Mouse (Mus musculus) left cerebral cortex, postnatal 10 days (tissue): Measurements from ENCODE around the gene Anp32a. TPM values are rescaled to one million over a fixed set of nuclear protein-coding genes. Genes with fewer than 3 reads are reported as not detected.

Experiments
- DNase-seq, 2 experiments: peaks; one replicate each; pipeline ENCODE4 v3.0.0; 2021 to 2022; ENCODE audit warnings: low spot score in 2 of 2, mixed read lengths in 1 of 2; ENCODE audit errors: extremely low spot score in 1 of 2
- intact Hi-C: fragments of 180-260 bp; cut with DNase I; formaldehyde crosslinking; loops from one replicate; pipeline ENCODE4 v1.15.1; 2025
- total RNA-seq, 2 experiments: library from RNA; stranded (reverse); gene quantifications; 2 replicates each; pipeline ENCODE4 v1.2.3; 2021

The Anp32a gene
- total RNA-seq = 100 to 1,000 TPM; 232 to 233 TPM

DNA sequence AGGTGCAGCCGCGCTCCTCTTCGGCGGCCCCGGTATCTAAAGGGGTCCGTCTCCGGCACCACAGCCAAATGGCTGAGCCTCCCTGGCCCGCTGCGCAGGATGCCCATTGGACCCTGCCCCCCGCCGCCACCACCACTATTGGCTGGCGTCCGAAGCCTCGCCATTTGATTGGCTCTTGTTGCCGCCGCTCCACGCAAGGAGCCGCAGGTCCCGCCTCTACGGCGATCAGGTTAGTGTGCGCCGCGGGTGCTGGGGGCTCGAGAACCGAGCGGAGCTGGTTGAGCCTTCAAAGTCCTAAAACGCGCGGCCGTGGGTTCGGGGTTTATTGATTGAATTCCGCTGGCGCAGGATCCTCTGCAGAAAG is at the start of gene Anp32a:
Anp32a (plus strand) TSS at position 171 of the 364 bp plus-strand sequence.
- intact Hi-C loops = loop anchor here (5.0 kb wide), 1 partner anchor 211 kb away; no protein-coding TSS in a partner anchor
- peak; percentile 99 for DNase-seq

DNA sequence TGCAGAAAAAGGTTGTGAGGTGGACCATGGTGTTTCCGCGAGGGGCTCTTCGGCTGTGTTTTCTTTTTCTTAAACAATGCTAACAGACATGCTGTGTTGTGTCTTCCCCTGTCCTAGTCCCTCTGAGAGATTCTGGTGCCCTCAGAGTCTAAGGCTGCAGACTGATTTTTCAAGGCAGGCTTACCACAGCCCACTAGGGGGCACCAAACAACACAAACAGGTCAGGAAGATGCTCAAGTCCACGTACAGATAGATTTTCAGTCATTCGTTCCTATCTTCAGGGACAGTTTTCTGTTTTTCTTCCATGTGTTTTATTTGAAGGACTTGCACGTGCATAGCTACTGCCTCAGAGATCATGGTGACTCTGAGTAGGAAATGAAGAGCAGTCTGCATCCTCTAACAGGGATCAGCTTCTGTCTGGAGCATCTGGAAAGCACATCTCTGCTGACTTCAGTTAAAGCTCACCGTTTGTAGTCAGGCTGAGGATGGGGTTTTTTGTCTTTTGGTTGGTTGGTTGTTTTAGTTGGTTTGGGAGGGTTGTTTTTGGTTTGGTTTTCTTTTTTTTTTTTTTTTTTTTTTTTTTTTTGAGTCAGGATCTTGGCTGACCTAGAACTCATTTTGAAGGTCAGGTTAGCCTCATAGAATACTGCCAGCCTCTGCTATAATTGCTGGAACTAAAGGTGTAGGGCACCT is 45.9 kb upstream of the Anp32a start:
- intact Hi-C loops = loop anchor here (2.0 to 5.0 kb wide), 4 partner anchors 37 to 256 kb away; no protein-coding TSS in a partner anchor

DNA sequence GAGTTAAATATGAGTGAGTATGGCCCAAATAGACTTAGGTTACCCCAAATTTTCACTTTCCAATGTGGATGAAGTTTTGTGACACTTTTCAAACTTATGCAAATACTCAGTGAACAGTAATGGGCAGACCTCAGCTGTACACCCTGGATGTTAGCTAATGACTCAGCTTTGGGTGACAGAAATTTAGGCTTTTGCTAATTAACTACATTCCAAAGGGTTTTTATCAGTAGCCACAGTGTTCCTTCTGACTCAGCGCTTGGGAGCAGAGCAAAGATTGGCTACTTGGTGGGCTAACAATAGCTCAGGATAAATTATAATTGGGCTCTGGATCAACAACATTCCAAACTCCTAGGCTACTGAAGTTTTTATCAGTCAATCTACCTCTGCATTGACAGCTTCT is 44.2 kb upstream of the Anp32a start:
- intact Hi-C loops = loop anchor here (5.0 kb wide), 3 partner anchors 35 to 115 kb away; no protein-coding TSS in a partner anchor
- no peak for DNase-seq

More for the DNA sequence above, 45.9 kb upstream of the Anp32a start:
- peak; percentile 79 to 83 for DNase-seq

DNA sequence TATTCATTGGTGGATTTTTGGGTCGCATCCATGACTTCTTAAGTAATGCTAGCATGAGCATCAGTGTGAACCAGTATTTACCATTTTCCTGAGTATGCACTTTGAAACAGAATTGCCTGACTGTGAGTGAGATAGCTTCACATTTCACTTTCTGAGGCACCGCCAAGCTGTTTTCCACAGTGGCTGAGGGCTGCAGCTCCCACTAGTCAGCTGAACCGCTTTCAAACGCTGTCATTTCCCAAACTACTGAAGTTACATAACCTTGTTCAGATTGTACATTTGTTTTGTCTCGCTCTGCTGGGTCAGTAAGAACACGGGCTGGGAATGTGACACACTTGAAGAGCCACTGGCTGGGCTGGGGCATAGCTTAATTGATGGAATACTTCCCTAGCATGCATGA is 25.5 kb upstream of the Anp32a start:
- no peak for DNase-seq
- intact Hi-C loops = no loop called here

DNA sequence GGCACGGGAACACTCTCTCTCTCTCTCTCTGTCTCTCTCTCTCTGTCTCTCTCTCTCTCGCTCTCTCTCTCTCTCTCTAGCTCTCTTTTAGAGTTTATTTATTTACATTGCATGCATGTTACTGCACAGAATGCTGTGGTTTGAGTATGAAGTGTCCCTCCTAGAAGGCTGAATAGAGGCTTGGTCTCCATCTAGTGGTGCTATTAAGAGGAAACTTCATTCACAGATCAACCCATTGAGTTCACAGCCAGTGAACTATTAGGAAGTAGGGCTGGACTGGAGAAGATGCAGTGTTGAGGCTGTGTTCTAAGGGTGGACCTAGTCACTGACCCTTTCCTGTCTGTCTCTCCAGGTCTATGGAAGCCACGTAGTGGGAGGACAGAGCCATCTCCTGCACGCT is 22.4 kb upstream of the Anp32a start:
- DNase-seq = no peak
- intact Hi-C loops = no loop called here

DNA sequence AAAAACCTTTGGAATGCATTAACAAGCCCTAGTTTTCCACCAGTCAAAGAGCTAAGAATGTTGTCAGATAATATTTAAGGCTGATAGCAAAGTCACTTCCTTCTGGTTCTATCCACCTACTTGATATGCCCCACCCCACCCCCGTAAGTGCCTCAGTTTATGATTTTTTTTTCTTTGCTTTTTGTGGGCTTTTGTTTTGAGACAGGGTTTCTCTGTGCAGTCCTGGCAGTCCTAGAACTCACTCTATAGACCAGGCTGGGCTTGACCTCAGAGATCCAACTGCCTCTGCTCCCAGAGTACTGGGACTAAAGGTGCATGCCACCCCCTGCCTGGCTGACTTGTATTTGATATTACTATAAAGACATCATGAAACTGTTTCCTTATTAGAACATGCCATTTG is 17.3 kb upstream of the Anp32a start:
- DNase-seq = no peak
- intact Hi-C loops = no loop called here

DNA sequence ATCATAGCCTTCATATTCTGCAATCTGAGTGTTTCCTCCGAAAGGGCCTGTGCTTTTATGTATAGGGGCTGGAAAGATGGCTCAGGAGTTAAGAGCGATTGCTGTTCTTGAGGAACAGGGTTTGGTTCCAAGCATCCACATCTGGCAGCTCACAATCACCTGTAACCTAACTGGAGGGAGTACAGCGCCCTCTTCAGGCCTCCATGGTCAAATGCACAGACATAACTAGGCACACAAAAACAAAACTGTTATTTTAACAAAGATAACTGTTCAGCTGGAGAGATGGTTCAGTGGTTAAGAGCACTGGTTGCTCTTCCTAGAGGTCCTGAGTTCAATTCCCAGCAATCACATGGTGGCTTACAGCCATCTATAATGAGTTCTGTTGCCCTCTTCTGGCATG is 15.1 kb upstream of the Anp32a start:
- DNase-seq = no peak
- intact Hi-C loops = no loop called here

DNA sequence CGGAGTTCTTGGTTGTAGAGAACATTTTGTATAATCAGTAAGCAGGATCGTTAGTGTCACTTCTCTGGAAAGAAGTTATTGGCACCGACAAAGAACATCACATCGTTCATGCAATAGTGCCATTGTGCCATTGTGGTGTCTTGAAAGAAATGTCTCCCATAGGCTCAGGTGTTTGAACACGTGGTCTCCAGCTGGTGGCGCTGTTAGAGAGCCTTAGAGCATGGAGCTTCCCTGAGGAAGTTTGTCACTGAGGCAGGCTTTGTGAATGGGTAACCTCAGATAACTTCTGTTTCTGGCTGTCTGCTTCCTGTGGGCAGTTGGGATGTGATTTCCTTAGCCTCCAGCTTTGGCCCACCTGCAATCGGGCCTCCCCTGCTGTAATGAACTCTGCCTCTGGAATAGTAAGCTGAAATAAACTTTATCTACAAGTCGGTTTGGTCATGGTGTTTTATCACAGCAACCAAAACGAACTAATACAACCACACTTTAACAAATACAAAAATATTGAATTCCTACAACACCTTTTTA is 6.7 kb upstream of the Anp32a start:
- intact Hi-C loops = loop anchor here (5.0 kb wide), 1 partner anchor 37 kb away; no protein-coding TSS in a partner anchor
- DNase-seq = no peak

DNA sequence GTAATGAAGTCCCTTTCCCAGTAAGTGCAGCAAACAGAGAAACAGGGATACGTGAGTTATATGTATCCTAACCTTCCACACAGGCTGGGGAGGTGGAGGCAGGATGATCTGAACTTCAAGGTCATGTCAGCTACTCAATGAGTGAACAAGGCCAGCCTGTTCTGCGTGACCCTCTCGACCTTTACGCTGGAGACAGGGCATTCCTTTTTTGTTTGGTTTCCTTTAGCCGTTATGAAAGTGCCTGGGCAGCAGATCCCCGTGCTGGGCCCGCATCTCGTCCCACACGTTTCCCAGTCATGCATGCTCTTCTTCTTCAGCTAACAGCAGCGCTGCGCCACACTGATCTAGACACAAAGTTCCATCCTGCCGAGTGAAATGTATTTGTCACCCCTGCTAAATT is 5.7 kb upstream of the Anp32a start:
- intact Hi-C loops = no loop called here
- no peak for DNase-seq

DNA sequence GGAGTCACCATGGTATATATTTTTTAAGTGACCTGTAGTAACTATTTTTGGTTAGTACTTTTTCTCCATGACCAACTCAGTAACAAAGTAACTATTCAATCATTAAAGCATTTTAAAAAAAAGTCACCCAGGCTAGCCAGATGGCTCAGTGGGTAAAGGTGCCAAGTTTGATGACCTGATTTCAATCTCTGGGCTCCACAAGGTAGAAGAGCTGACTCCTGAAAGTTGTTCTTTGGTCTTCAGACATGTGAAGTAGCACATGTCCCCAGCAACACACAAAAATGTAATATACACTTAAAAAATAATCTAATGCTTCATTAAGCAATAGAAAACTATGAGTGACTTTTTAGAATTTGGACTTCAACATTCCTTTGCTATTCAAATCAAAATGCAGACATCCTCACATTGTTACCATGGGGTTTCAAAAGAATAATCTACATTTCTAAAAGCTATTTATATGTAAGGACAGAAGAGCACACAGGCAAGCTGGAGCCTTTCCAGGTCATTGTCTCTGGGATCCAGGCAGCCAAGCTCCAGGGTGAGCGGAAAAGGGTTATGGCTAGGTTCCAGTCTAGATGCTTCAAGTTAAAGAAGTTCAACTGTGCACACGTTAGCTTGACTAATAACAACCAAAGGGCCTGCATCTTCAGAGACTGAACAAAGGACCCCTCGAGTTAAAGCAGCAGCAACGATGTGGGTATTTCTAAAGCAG is 3.0 kb upstream of the Anp32a start:
- intact Hi-C loops = no loop called here

DNA sequence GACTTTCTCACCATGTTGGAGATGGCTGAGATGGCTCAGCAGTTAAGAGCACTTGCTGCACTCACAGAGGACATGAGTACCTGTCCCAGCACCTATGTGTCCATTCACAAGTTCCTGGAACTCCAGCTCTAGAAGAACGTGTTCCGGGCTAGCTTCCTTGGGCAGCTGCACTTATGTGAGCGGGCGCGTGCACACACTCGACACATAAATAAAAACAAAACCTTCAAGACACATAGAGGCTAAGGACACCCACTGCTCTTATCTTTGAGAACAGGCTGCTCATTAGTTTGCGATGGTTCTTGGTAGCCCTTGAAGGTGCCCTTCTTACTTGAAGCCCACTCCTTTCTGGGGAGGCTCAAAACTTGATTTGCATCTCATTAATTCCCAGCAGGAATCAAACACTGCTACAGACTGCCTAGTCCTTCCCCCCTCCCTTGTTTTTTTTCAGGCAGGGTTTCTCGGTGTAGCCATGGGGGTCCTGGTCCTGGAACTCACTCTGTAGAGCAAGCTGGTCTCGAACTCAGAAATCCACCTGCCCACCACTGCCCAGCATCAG is 2.4 kb upstream of the Anp32a start:
- no peak for DNase-seq
- intact Hi-C loops = no loop called here

More for the DNA sequence above, 3.0 kb upstream of the Anp32a start:
- DNase-seq = peak in 1 of 2 experiments; percentile 66

DNA sequence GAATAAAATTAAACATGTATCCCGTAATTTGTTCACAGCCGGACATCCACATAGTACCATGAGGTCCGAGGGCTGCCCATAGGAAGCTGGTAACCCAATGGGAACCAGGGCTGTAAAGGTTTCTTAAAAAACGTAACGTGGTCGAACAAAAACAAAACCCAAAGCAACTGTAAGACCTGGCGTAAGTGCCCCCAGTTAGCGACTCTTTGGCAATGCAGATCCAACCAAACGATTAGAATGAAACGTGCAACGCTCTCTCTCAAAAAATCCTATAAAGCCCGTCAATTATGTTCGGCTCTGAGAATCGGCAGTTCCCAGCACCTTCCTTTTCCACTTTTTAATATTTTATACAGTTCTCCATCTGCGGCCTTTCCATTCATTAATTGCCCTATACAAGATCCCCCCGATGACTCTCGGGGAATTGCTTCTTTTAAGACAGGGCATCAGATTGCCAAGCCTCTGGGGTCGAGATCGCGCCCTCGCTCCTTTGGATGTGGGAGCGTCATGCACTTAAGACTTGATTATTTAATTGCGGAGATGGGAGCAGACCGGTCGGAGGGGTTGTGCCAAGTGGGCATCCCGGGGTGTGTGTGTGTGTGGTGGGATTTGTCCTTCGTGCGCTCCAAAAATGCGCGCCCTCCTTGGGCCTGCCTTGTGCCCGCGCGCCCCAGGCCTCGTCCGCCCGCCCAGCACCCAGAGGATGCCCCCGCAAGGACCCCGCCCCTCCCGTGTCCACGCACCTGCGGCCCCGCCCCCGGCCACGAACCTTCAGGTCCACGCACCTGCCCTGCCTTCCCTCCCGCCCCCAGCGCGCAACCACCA is 581 bp upstream of the Anp32a start:
- intact Hi-C loops = loop anchor here (5.0 kb wide), 1 partner anchor 212 kb away; no protein-coding TSS in a partner anchor
- no peak for DNase-seq

DNA sequence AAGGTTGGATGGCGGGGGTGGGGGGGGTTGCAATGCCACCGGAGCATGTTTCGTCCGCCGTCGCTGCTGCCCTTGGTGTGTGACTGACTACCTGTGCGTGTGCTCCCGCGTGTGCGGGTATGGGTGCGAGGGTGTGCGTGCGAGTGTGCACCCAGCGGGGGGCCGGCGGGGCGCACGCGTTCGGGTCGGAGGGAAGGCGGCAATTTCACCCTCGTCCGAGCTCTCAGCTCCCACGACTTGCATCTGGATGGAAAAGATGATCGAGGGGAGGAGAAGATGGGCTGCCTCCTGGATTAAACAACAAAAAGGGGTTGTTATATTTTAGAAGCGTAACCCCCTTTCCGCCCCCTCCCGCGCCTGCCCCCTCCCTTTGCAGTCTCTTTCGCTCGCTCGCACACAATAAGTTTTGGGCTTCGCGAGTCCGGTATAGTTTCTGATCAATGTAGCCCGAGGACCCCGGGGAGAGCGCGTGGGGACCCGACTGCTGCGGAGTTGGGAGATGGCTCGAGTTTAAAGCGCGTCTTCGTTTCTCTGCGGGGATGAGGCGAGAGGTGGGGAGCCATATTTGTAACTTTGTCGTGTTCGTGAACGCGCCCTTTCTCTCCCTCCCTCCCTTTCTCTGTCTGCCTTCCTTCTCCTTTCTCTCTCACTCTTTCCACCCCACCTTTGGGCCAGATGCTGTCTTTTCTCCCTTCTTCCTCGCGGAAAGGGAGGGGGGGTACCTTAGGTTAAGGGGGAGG is 778 bp downstream of the Anp32a start:
- intact Hi-C loops = loop anchor here (2.0 to 5.0 kb wide), 2 partner anchors 73 to 210 kb away; no protein-coding TSS in a partner anchor

DNA sequence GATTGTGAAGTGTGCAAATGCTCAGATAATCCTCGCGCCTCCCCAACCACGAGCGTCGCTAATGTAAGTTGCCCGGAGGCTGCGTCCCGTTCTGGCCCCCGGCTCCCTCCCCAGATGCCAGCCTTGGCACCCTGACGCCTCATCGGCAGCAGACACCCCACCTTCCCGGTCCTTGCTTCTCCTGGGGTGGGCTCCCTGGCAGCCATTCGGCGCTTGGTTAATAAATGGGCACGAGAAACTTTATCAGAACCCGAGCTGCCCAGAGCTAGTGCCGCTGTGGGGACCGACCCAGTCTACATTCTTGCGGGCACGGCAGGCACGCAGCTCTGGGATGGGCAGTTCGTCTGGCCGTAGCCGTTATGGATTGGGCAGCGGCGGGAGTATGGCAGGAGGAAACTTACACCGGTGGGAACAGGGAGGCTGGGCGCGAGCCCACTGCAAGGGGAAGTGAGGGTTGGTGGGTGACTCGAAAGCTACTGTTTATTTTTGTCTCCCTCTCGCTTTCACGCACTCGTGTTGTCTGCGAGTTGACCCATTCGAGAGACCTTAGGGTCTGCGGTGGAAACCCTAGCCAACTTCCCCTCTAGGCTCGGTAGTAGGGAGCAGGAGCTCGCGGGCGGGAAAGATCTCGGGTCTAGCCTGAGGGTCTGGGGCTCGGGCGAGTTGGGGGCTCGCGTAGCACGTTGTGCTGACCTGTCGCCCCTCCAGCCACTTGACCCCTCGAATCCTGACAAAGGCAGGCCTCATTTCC is 1.5 kb downstream of the Anp32a start:
- intact Hi-C loops = loop anchor here (2.0 to 5.0 kb wide), 2 partner anchors 72 to 210 kb away; no protein-coding TSS in a partner anchor
- DNase-seq = peak in 1 of 2 experiments; percentile 70

More for the DNA sequence above, 778 bp downstream of the Anp32a start:
- peak in 1 of 2 experiments; percentile 69 for DNase-seq

DNA sequence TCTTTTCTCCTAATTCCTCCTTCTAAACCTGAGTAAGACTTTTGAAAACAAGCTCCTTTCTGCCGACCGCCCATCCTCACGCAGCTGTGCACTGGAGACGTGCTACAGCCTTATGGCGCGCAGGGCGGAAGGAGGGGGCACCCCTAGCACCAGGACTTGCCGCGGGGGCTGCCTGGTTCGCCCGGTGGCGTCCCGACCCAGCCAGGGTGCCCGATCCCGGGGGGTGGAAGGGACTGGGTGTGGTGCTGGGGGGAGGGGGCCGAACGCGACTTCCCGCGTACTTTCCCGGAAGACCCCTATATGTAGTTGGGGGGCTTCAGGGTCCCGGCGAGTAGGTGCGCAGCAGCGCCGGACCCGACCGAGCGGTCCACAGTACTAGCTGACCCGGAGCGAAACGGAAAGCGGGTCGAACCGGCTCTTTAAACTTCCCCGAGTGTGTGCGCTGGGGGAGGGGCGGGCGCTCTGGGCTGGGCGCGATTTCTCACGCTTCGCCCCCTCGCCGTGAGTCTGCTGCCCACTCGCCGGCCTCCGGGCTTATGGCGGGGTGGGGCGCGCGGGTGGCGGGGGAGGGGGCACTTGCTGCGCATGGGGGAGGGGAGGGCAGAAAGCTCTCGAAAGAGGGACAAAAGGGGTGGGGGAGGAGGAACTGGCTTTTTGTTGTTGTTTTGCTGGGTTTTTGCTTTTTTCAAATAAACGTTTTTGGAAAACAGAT is 2.3 kb downstream of the Anp32a start:
- DNase-seq = peak; percentile 67 to 93
- intact Hi-C loops = loop anchor here (2.0 to 5.0 kb wide), 2 partner anchors 71 to 209 kb away; no protein-coding TSS in a partner anchor

DNA sequence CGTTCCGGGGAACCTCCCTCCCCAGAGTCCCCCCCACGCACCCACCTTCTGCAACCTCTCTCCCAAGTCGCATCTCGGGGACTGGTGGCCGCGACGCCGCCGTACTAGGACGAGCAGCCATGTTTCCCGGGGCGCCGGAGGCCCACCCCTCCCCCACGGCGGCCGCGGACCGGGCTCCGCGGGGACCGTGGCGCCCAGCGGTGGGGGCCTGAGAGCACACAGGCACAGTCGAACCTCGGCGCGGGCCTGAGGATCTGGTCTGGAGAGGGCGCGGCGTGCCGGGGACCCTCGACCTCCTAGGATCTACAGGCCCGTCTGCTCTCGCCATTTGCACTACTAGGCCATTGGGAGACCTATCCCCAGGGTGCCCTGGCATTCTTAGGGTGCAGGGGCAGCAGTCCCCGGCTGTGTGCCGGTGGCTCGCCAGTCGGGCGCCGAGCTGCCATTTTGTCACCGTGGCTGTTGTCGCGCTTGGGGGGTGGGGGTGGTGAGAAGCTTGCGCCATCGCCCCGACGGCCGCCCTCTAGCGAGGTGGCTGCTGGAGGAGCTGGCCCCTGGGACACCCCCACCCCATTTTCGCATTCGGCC is 2.9 kb downstream of the Anp32a start:
- intact Hi-C loops = loop anchor here (2.0 to 5.0 kb wide), 2 partner anchors 71 to 208 kb away; no protein-coding TSS in a partner anchor
- DNase-seq = peak; percentile 55 to 85
